Mouse (Mus musculus) left cerebral cortex, adult 8-10 months (tissue): ENCODE data around the gene Sun1. TPM values are rescaled to one million over a fixed set of nuclear protein-coding genes. Genes with fewer than 3 reads are reported as not detected.
A peak's percentile ranks its signal among the peaks of the same experiment; 100 is the strongest.

Source experiments
- DNase-seq, 2 experiments: peaks; one replicate each; pipeline ENCODE4 v3.0.0; 2022; ENCODE audit warnings: low spot score in 2 of 2
- total RNA-seq, 4 experiments: library from RNA; stranded (reverse); gene quantifications; 2 replicates each; pipeline ENCODE4 v1.2.4; 2022

The Sun1 gene
- total RNA-seq, result 100 to 1,000 TPM; 127 to 146 (median 132) TPM

- DNase-seq, result peak; percentile 91 to 98
These were observed at the start of gene Sun1 for GRCm38 (mm10) chr5:139199995-139200769. TSS of gene Sun1 (plus strand) at chr5:139200637.

GRCm38 (mm10) chr5:139160899-139161298, 39.5 kb upstream of the Sun1 start:
- DNase-seq, result no peak

DNA sequence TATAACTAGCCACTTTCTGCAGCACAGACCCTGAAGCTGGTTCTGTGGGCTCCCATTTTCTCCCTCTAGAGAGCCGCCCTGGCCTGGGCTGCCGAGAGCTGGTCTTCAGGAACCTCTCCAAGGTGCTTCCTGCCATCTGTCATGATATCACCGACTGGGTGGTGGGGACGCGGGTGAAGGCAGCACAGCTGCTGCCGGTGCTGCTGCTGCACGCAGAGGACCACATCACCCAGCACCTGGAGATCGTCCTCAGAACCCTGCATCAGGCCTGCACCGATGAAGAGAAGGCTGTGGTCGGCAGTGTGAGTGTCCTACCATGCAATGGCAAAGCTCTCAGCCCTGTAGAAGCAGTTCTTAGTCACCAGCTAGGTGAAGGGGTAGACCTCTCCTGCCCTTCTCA, 38.8 kb upstream of the Sun1 start:
- no peak for DNase-seq

GRCm38 (mm10) chr5:139166781-139167361, 33.6 kb upstream of the Sun1 start:
- no peak for DNase-seq

- DNase-seq, result no peak
These were observed 32.9 kb upstream of the Sun1 start for GRCm38 (mm10) chr5:139167548-139167947.

GRCm38 (mm10) chr5:139171929-139172328, 28.5 kb upstream of the Sun1 start:
- no peak for DNase-seq

- no peak for DNase-seq
These were observed 26.3 kb upstream of the Sun1 start for GRCm38 (mm10) chr5:139174141-139174540.

DNA sequence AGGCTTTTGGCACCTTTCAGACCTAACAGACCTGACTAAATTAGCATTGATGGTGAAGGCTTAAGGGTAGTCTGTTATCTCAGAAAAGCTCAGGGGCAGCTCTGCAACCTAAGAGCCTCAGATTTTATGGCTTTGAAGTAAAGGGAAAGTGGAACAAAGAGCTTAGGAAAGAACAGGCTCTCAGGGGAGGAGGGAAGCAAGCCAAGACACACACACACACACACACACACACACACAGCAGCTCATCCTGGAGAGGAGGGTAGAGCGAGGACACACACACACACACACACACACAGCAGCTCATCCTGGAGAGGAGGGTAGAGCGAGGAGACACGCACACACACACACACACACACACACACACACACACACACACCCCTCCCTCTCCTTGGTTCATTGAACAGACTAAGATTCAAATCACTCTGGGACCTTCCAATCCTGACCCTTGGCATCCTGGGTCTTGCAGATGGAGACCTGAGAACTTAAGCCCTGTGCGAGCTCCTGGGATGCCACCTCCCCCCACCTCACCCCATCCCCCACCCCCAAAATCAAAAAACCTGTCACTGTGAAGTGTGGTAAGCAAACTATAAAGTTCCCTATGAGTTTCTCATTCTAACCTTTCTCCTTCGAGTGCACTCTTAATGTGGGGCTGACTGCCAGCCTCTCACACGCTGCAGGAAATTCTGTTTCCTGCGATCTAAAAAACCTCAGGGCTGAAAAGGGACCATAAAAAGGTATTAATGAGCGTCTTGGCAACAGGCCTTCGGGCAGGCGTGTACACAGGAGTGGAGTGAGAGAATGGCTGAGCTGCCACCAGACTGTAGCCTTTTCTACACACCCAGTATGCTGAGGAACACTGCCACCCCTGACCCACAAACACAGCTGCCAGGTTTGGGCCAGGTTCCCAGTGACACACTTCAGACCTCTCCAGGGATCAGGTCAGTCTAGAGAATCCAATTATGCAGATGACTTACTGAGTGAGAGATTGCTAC, 25.6 kb upstream of the Sun1 start:
- DNase-seq, result no peak

GRCm38 (mm10) chr5:139178895-139179631, 21.4 kb upstream of the Sun1 start:
- DNase-seq, result peak in 1 of 2 experiments; percentile 62

DNA sequence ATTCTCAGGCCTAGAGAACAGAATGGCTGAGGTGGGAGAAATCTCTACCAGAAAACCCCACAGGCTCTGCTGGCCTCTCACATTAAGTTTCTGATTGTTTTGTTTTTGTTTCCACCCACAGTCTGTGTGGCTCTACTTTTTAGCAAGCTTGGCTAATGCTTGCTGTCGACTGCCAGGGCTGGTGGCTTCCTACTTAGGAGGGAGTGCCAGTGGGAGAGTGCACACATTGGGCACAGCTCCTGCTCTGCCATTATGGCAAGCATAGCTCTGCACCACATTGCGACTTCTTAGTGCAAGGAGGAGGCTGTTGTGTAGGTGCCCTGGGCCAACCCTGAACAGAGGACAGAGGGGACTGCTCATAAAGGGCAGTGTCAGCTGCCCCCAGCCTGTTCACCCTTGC, 17.3 kb upstream of the Sun1 start:
- DNase-seq, result no peak

DNA sequence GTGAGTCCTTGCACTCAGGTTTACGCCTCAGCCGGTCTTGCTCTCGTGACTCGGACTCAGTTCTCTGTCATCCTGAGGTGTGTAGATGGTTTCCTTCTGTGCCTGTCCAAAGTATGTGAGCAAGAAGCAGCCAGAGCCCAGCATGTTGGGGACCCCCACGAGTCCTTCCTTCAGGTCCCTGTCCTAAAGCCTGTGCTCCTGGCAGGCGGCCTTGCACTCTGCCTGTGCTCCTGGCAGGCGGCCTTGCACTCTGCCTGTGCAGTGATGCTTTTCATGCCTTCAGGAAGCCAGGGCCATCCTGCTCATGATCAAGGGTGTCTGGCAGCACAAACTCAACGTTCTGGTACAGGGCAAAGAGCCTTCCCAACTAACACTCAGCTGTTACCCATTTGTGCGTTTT, 16.8 kb upstream of the Sun1 start:
- DNase-seq, result no peak

DNA sequence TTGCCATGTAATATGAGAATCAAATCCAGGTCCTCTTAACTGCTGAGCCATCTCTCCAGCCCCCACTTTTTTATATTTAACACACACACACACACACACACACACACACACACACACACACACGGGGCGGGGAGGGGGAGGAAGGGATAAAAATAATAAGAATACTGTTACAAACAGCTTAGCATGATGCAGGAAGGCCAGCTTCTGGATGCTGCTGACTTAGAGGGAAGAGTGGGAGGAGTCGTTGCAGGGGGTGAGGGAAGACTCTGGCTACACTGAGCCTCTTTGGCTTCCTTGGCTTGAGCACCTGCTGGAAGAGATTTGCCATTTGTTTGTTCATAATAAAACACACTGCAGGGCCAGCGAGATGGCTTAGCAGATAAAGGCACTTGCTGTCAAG, 15.5 kb upstream of the Sun1 start:
- DNase-seq, result no peak

DNA sequence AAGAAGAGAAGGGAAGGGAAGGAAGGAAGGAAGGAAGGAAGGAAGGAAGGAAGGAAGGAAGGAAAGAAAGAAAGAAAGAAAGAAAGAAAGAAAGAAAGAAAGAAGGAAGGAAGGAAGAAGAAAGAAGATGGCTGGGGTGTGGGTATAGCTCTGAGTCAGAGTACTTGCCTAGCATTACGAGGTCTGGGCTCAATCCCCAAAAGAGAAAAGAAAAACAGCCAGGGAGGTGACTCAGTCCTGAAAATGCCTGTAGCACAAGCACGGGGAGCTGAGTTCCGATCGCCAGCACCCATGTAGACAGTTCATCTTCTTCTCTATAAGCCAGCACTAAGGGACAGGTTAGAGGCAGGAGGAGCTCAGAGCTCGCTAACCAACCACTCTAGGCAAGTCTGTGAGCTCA, 10.7 kb upstream of the Sun1 start:
- DNase-seq, result no peak

GRCm38 (mm10) chr5:139190958-139191357, 9.5 kb upstream of the Sun1 start:
- DNase-seq, result peak in 1 of 2 experiments; percentile 75

- no peak for DNase-seq
These were observed 1.7 kb upstream of the Sun1 start for GRCm38 (mm10) chr5:139198779-139199178.

DNA sequence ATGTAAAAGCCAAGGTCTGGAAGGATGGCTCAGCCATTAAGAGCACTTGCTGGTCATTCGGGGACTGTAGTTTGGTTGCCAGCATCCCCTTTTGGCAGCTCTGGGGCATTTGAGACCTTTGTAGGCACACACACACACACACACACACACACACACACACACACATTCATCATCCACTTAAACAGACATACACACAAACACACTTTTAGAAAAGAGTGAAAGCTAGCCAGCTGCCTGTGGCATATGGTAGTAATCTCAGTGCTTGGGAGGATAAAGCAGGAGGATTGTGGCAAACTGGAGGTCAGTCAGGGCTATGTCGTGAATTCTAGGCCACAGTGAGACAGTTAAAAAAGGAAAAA, 822 bp upstream of the Sun1 start:
- no peak for DNase-seq

GRCm38 (mm10) chr5:139200770-139201569, 533 bp downstream of the Sun1 start:
- DNase-seq, result no peak

DNA sequence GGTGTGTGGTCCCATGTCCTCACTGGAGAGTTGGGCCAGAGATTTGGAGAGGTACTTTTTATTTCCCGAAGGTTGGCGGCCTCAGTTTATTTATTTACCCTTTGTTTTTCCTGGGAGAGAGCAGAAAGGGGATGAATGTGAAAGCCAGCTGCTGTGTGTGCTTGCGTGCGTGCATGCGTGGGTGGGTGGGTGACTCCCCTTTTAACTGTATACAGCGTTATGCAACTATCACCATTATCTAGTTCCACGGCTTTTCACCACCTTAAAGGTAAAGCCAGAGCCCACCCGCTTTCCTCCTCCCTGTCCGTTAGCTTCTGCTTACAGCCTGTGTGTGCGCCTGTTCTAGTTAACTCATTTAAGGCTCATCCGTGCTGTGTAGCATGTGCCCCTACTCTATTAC, 1.7 kb downstream of the Sun1 start:
- DNase-seq, result no peak

DNA sequence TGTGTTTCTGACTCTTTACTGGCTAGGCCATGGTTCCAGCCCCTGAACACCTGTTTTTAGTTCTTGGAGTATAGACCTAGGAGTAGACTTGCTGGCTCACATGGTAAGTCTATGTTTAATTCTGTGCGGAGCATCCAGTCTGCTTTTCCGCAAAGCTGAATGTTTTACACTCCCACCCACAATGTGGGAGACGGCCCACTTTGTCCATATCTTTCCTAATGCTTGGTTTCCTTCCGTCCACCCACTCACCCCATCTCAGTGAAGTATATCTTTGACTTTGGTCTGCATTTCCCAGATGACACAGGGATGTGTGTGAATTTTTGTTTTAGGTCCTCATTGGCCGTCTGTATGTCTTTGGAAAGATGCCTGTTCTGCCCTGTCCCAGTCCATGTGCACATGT, 2.9 kb downstream of the Sun1 start:
- no peak for DNase-seq

DNA sequence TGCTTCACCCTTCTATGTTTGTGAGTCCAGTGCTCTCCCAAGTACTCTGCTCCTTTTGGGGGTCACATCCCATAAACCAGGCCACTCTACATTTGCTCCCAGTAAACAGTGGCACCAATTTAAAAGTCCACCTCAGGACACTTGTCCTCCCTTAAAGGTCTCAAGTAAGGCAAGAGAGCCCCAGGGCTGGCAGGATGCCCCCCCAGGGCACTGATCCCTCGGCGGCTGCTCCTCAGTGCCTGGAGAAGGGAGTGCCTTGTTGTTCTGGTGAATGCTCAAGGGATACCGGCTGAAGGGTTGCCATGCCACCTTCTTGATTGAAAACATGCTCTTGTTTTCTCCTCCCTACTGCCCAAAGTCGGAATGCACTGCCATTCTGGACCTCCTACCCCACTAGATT, 5.6 kb downstream of the Sun1 start:
- no peak for DNase-seq

DNA sequence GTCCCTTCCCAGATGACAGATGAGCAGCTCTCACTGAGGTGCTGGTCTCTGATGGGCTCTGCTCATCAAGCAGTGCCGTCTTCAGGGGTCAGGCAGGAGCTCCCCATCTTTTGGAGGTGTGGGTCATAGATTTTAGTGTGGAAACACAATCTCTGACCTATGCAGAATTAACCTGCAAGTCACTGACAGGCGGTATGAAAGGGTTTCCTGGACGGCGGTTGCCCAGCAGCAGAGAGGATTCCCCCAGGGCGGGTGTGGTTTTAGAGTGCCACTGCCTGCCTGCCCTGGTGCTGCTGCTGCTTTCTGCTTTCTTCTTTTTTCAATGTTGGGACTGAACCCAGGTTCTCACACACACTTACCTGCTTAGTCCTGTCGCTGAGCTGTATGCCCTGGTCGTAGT, 6.1 kb downstream of the Sun1 start:
- no peak for DNase-seq
